In genomic region chr12:57541118-57541517, GRCm38 (mm10) we compare ENCODE assay signal across 16 mouse cellular contexts. TPM values are rescaled to one million over a fixed set of nuclear protein-coding genes. Genes with fewer than 3 reads are reported as not detected.
DNase-seq lines count a peak whose midpoint lies in the region; ATAC-seq and TF ChIP-seq lines count a peak whose summit lies in the region.
"Had no signal": no experiment of that assay in that cellular context is flagged by ENCODE, and none has a peak within 500 bp of the region (broad histone marks: within the 10 kb centered on the region; RNA-seq: fewer than 3 reads in every experiment).

No protein-coding gene starts in this region.

- no peak overlapping the region for H3K4me3 ChIP-seq in liver, embryonic 11.5 days (ENCODE audit: low read depth, low read length)
- H3K4me3 ChIP-seq in liver, embryonic 12.5 days, result no peak overlapping the region
- peak overlapping the region; percentile 12; the same call in 1 of the 2 replicates for H3K4me3 ChIP-seq in intestine, embryonic 15.5 days (replicated peaks)
- H3K4me3 ChIP-seq in liver, embryonic 14.5 days (ENCODE audit: insufficient read depth in 1 of 2, low read depth in 2 of 2, low read length in 2 of 2), result no peak overlapping the region
- no peak overlapping the region for H3K4me3 ChIP-seq in neural tube, embryonic 11.5 days (ENCODE audit: low read depth, low read length)
- H3K4me3 ChIP-seq: embryonic facial prominence, embryonic 12.5 days; gastrocnemius, adult 2 months; heart, embryonic 13.5 days; liver, embryonic 15.5 days had no signal

- ATAC-seq in liver, embryonic 11.5 days (replicated peaks; ENCODE audit: low FRiP score), result no peak
- no peak for ATAC-seq in liver, embryonic 12.5 days
- ATAC-seq in intestine, embryonic 15.5 days, result no peak
- no peak for ATAC-seq in liver, embryonic 14.5 days (ENCODE audit: insufficient read depth)
- no peak for ATAC-seq in neural tube, embryonic 11.5 days (ENCODE audit: insufficient read depth, low FRiP score, low TSS enrichment)
- ATAC-seq: CD4-positive, CD25-positive, alpha-beta regulatory T cell, adult 4 months had no signal

- no peak for TF ChIP-seq EP300 in liver, embryonic 14.5 days (IDR thresholded peaks at IDR 0.05; ENCODE audit: low read depth)

- H3K36me3 ChIP-seq in liver, embryonic 11.5 days (ENCODE audit: control insufficient read depth, insufficient read depth, low read length), result no peaks in the 10 kb centered on the region
- H3K36me3 ChIP-seq in liver, embryonic 12.5 days, result no peaks in the 10 kb centered on the region
- H3K36me3 ChIP-seq in intestine, embryonic 15.5 days, result no peaks in the 10 kb centered on the region
- no peaks in the 10 kb centered on the region for H3K36me3 ChIP-seq in liver, embryonic 14.5 days (replicated peaks; ENCODE audit: control insufficient read depth, insufficient read depth, low read depth)
- no peaks in the 10 kb centered on the region for H3K36me3 ChIP-seq in neural tube, embryonic 11.5 days (ENCODE audit: control insufficient read depth, insufficient read depth, low read length)
- H3K36me3 ChIP-seq: embryonic facial prominence, embryonic 12.5 days; heart, embryonic 13.5 days; liver, embryonic 15.5 days had no signal

- peaks cover 92% of the 10 kb centered on the region for H3K27me3 ChIP-seq in liver, embryonic 11.5 days (replicated peaks; ENCODE audit: control insufficient read depth, insufficient read depth, low read length)
- peaks cover 91% of the 10 kb centered on the region for H3K27me3 ChIP-seq in liver, embryonic 12.5 days (replicated peaks)
- H3K27me3 ChIP-seq in intestine, embryonic 15.5 days (replicated peaks), result peaks cover 52% of the 10 kb centered on the region
- H3K27me3 ChIP-seq in liver, embryonic 14.5 days (ENCODE audit: control insufficient read depth, insufficient read depth, low read length), result peaks cover 91% of the 10 kb centered on the region
- H3K27me3 ChIP-seq in neural tube, embryonic 11.5 days (ENCODE audit: control insufficient read depth, insufficient read depth, low read length), result peaks cover 89% of the 10 kb centered on the region

- no peak for DNase-seq in liver, embryonic 11.5 days (ENCODE audit: low spot score)
- DNase-seq in liver, embryonic 14.5 days (ENCODE audit: low read depth in 3 of 3, low spot score in 3 of 3), result no peak
- DNase-seq in neural tube, embryonic 11.5 days (ENCODE audit: low spot score), result peak; percentile 24
- DNase-seq in frontal cortex, postnatal 36 days (ENCODE audit: low spot score in 2 of 2), result no peak
- no peak for DNase-seq in frontal cortex, postnatal 25 days (ENCODE audit: low spot score in 2 of 2)
- DNase-seq: adrenal gland, postnatal 14 days; gastrocnemius, adult 2 months; kidney, adult 11 months; right cerebral cortex, postnatal 14 days; thymus, postnatal 36 days had no signal

- no peak overlapping the region for H3K9ac ChIP-seq in liver, embryonic 11.5 days (ENCODE audit: low read depth, low read length)
- H3K9ac ChIP-seq in liver, embryonic 12.5 days, result no peak overlapping the region
- no peak overlapping the region for H3K9ac ChIP-seq in intestine, embryonic 15.5 days
- H3K9ac ChIP-seq in liver, embryonic 14.5 days (replicated peaks), result no peak overlapping the region
- H3K9ac ChIP-seq in neural tube, embryonic 11.5 days (ENCODE audit: low read length), result no peak overlapping the region
- H3K9ac ChIP-seq: embryonic facial prominence, embryonic 12.5 days; heart, embryonic 13.5 days; liver, embryonic 15.5 days had no signal

- H3K9me3 ChIP-seq in liver, embryonic 11.5 days (ENCODE audit: control insufficient read depth, low read length), result no peaks in the 10 kb centered on the region
- H3K9me3 ChIP-seq in liver, embryonic 12.5 days (replicated peaks), result no peaks in the 10 kb centered on the region
- H3K9me3 ChIP-seq in intestine, embryonic 15.5 days, result no peaks in the 10 kb centered on the region
- no peaks in the 10 kb centered on the region for H3K9me3 ChIP-seq in liver, embryonic 14.5 days (ENCODE audit: control insufficient read depth, low read length)
- no peaks in the 10 kb centered on the region for H3K9me3 ChIP-seq in neural tube, embryonic 11.5 days (ENCODE audit: control insufficient read depth, low read length)
- H3K9me3 ChIP-seq: embryonic facial prominence, embryonic 12.5 days; heart, embryonic 13.5 days; liver, embryonic 15.5 days had no signal

- H3K4me1 ChIP-seq in liver, embryonic 11.5 days (replicated peaks; ENCODE audit: control insufficient read depth, insufficient read depth, low read length), result peaks cover 8% of the 10 kb centered on the region
- peaks cover 15% of the 10 kb centered on the region for H3K4me1 ChIP-seq in liver, embryonic 12.5 days
- peaks cover 18% of the 10 kb centered on the region for H3K4me1 ChIP-seq in intestine, embryonic 15.5 days (replicated peaks)
- H3K4me1 ChIP-seq in liver, embryonic 14.5 days (replicated peaks; ENCODE audit: control insufficient read depth in 2 of 2, insufficient read depth in 2 of 2, low read length in 1 of 2), result no peaks in the 10 kb centered on the region
- H3K4me1 ChIP-seq in neural tube, embryonic 11.5 days (ENCODE audit: control insufficient read depth, insufficient read depth, low read length), result peaks cover 20% of the 10 kb centered on the region

- peak overlapping the region; percentile 25; the same call in 1 of the 2 replicates for H3K4me2 ChIP-seq in liver, embryonic 11.5 days
- H3K4me2 ChIP-seq in liver, embryonic 12.5 days, result no peak overlapping the region
- H3K4me2 ChIP-seq in intestine, embryonic 15.5 days (replicated peaks), result peak overlapping the region; percentile 35
- peak overlapping the region; percentile 20; the same call in 1 of the 2 replicates for H3K4me2 ChIP-seq in liver, embryonic 14.5 days (ENCODE audit: low read depth)
- no peak overlapping the region for H3K4me2 ChIP-seq in neural tube, embryonic 11.5 days (ENCODE audit: low read depth)
- H3K4me2 ChIP-seq: embryonic facial prominence, embryonic 12.5 days; heart, embryonic 13.5 days had no signal

- WGBS in liver, embryonic 11.5 days, result 21% methylated on average over 6 of the region's 6 CpGs
- 11% methylated on average over 6 of the region's 6 CpGs for WGBS in liver, embryonic 12.5 days (ENCODE audit: insufficient replicate concordance)
- 4% methylated on average over 6 of the region's 6 CpGs for WGBS in intestine, embryonic 15.5 days
- 13% methylated on average over 6 of the region's 6 CpGs for WGBS in liver, embryonic 14.5 days (ENCODE audit: insufficient replicate concordance)
- 9% methylated on average over 6 of the region's 6 CpGs for WGBS in neural tube, embryonic 11.5 days

- no peak overlapping the region for H3K27ac ChIP-seq in liver, embryonic 11.5 days (ENCODE audit: low read depth, low read length)
- H3K27ac ChIP-seq in liver, embryonic 12.5 days, result no peak overlapping the region
- no peak overlapping the region for H3K27ac ChIP-seq in intestine, embryonic 15.5 days
- H3K27ac ChIP-seq in liver, embryonic 14.5 days, result no peak overlapping the region
- no peak overlapping the region for H3K27ac ChIP-seq in neural tube, embryonic 11.5 days (ENCODE audit: low read depth, low read length)
- H3K27ac ChIP-seq: embryonic facial prominence, embryonic 12.5 days; gastrocnemius, adult 2 months; heart, embryonic 13.5 days; liver, embryonic 15.5 days had no signal

- TF ChIP-seq CTCF in liver, embryonic 14.5 days (IDR thresholded peaks at IDR 0.05; ENCODE audit: low read depth), result no peak

RNA-seq across cellular contexts. Expression of gene Foxa1, which starts 5.6 kb away (rescaled TPM):
- 3.4 and 3.5 TPM in 2 replicates for polyA plus RNA-seq in liver, embryonic 11.5 days (2014; fragmentation: Nextera tagmentation; extraction: Ambion mirVana)
- 2.4 and 2.6 TPM in 2 replicates for polyA plus RNA-seq in liver, embryonic 12.5 days (2016; fragmentation: Nextera tagmentation; extraction: Ambion mirVana)
- 6.4 and 8.9 TPM in 2 replicates for polyA plus RNA-seq in intestine, embryonic 15.5 days (2015; fragmentation: Nextera tagmentation; extraction: Ambion mirVana)
- 1.9 and 2.0 TPM in 2 replicates for polyA plus RNA-seq in liver, embryonic 14.5 days (2012; rRNA removed)
- polyA plus RNA-seq in liver, embryonic 14.5 days (2014; fragmentation: Nextera tagmentation; extraction: Ambion mirVana), result 0.63 and 1.1 TPM in 2 replicates
- polyA plus RNA-seq in neural tube, embryonic 11.5 days (2014; fragmentation: Nextera tagmentation; extraction: Ambion mirVana), result 1.6 and 1.7 TPM in 2 replicates
- polyA plus RNA-seq: CD4-positive, CD25-positive, alpha-beta regulatory T cell, adult 4 months had no signal

RNA-seq across cellular contexts. Expression of gene Ttc6, which starts 22.8 kb away (rescaled TPM):
- 0.38 and 0.47 TPM in 2 replicates for polyA plus RNA-seq in liver, embryonic 11.5 days (2014; fragmentation: Nextera tagmentation; extraction: Ambion mirVana)
- polyA plus RNA-seq in liver, embryonic 12.5 days (2016; fragmentation: Nextera tagmentation; extraction: Ambion mirVana), result 0.08 and 0.11 TPM in 2 replicates
- 0.71 and 0.92 TPM in 2 replicates for polyA plus RNA-seq in intestine, embryonic 15.5 days (2015; fragmentation: Nextera tagmentation; extraction: Ambion mirVana)
- polyA plus RNA-seq in liver, embryonic 14.5 days (2012; rRNA removed), result 0.04 and 0.08 TPM in 2 replicates
- polyA plus RNA-seq in liver, embryonic 14.5 days (2014; fragmentation: Nextera tagmentation; extraction: Ambion mirVana), result 0.04 TPM in 1 of 2 replicates, not detected in the other
- polyA plus RNA-seq in neural tube, embryonic 11.5 days (2014; fragmentation: Nextera tagmentation; extraction: Ambion mirVana), result 0.27 and 0.33 TPM in 2 replicates
- polyA plus RNA-seq: CD4-positive, CD25-positive, alpha-beta regulatory T cell, adult 4 months had no signal

Comparison
In these comparisons a context has a peak if more than half of its experiments do, and no peak if none do; other contexts are left out.
1. H3K4me2 ChIP-seq: peak in liver, embryonic 11.5 days (single experiment), intestine, embryonic 15.5 days (single experiment) and liver, embryonic 14.5 days (single experiment); none in liver, embryonic 12.5 days (single experiment) and neural tube, embryonic 11.5 days (single experiment).